Mouse (Mus musculus) cerebellum, postnatal 10 days (tissue): ENCODE measurements around the gene Igfbp7.
A peak's percentile ranks its signal among the peaks of the same experiment; 100 is the strongest.

Source experiments
- DNase-seq, 2 experiments: peaks; one replicate each; pipeline ENCODE4 v3.0.0; 2021; ENCODE audit warnings: mixed read lengths in 2 of 2

Gene Igfbp7

DNA sequence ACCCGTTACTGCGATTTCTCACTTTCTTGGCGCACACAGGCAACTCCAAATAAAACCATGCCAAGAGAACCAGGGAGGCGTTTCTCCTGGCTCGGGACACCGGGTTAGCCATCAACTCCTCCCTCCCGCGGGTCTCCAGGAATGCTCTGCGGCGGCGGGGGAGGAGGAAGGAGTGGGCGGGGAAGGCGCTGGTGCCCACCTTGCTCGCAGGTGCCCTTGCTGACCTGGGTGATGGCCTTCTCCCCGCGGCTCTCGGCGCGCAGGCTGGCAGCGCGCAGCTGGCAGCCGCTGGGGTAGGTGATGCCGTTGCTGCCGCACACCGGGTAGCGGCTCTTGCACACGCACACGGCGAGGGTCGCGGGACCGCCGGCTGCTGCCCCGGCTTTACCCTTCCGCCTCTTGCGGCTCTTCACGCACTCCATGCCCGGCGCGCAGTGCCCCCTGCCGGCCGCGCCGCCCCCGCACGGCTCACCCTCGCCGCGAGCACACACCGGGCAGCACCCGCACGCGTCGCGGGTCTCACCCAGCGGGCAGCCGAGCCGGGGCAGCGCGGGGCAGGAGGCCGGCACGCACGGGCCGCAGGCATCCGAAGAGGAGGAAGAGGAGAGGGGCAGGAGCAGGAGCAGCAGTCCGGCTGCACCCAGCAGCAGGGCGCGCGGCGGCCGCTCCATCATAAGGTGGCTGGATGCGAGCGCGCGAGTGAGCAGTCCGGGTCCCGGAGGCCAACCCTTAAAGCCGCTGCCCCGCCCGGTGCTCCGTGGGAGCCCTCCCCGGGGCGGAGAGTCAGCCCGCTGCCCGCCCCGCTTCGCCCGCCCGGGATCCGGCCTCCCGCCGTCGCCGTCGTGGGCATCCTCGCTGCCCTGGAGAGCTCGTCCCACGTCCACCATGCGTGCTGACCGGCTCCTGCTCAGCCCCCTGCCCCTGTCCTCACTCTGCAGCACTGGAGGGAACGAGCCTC is at the start of gene Igfbp7:
Gene Igfbp7 (minus strand): TSS at position 701 of the 958 bp plus-strand sequence.
- peak; percentile 79 to 80 for DNase-seq

DNA sequence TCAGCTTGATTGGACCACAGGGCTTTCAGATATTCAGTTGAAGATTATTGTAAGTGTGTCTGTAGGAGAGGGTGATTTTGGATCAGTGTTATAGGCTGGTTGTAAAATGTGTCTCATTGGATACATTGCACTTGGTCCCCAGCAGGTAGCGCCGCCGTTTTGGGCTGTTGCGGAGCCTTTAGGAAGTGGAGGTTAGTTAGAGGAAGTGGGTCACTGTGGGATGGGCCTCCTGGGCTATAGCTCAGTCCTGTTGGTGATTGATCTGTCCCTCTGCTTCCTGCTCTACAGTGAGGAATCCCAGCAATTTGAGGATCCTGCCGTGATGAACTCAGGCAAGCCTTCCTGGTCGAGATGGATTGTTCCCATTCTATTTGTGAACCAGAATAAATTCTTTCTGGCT is 44.3 kb upstream of the Igfbp7 start:
- no peak for DNase-seq

GRCm38 (mm10) chr5:77449531-77449930 is 41.7 kb upstream of the Igfbp7 start:
- no peak for DNase-seq

DNA sequence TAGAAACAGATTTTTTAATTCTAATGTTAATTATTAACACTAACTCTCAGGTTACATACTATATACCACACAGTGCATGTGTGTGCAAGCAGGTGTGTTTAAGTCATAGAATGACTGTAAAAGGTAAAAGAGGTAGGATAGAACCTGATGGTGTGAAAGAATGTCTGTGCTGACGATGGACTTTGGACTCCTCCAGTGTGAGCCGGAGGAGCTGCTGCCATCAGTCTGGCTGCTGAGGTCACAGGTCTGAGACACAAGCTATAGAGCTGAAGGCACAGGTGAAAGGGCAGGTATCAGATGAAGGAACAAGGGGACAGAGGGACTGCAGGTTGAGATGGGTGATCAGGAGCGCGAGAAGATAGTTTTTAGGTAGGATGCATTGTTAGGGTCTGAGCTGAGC is 37.6 kb upstream of the Igfbp7 start:
- no peak for DNase-seq

- no peak for DNase-seq
Observed at GRCm38 (mm10) chr5:77443889-77444573, 36.2 kb upstream of the Igfbp7 start.

DNA sequence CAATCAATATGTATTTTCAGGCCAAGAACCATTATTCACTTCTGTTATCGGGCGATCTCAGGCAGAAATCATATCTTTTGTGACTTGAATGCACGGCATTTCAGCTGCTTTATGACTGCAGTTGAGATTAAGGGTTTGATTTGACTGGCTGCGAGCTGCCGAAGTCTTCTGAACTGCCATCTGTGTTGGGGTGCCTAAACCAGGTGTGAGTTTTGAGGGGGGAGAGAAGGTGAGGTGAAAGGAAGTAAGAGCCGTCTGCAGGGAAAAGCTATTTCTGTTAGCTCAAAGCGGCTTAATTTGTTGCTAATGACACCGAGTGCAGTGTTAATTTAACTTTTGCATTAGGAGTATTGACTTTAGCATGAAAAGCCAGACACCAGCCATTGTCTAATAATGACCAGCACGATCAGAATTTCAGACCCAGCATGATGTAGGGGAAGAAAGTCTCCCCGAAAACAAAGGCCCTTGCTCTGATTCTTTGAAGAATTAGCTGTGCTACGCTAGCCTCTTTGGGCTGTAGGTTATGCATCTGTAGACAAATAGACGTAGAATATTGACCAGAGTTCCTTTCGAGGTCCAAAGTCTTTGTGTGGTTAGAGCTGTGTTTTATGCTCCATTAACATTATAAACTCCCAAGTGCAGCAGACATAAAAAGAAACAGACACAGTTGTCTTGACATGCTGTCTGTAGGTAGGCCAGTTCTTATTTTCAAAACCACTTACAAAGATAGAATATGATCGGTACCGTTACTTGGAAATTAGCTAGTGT is 35.2 kb upstream of the Igfbp7 start:
- no peak for DNase-seq

- DNase-seq = no peak
Observed at GRCm38 (mm10) chr5:77436308-77436707, 28.5 kb upstream of the Igfbp7 start.

DNA sequence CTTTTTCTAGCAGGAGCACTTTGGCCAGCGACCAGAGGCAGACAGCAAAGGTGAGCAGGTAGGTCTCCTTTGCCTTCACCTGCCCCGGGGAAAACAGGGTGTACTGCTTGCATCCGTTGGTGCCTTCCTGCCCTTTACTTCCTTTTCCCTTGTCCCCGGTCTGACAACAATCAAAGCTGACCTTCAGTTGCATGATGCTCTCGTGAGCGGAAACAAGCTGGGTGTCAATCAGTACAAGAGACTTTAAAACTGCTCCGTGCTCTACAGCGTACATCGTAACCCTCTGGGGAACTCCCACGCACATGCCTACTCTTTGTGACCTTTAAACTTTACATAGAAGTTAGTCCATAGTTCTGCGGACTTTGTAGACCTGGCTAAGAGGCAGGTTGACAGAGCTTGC is 26.2 kb upstream of the Igfbp7 start:
- DNase-seq = no peak

- DNase-seq = peak; percentile 43 to 50
Observed at GRCm38 (mm10) chr5:77433561-77433960, 25.7 kb upstream of the Igfbp7 start.

- DNase-seq = no peak
Observed at GRCm38 (mm10) chr5:77433119-77433518, 25.3 kb upstream of the Igfbp7 start.

- no peak for DNase-seq
Observed at GRCm38 (mm10) chr5:77432446-77432845, 24.6 kb upstream of the Igfbp7 start.

- no peak for DNase-seq
Observed at GRCm38 (mm10) chr5:77431068-77431467, 23.2 kb upstream of the Igfbp7 start.

DNA sequence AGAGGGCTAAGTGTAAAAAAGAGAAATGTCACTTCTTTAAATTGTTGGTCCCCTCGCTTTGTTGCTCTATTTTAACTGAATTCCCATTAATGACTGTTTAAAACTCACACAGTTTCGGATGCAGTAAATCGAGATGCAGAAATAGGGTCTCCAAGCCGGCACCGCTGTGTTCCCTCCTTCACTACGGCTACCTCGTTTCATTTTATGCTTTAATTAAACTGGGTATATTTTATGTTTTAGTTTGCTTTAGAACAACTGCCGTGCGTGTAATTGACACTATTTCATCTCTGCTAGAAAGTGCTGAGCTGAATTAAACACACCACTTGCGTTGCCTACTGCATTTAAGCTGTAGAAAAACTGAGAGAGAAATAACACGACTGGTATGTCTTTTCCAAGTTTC is 22.6 kb upstream of the Igfbp7 start:
- no peak for DNase-seq

DNA sequence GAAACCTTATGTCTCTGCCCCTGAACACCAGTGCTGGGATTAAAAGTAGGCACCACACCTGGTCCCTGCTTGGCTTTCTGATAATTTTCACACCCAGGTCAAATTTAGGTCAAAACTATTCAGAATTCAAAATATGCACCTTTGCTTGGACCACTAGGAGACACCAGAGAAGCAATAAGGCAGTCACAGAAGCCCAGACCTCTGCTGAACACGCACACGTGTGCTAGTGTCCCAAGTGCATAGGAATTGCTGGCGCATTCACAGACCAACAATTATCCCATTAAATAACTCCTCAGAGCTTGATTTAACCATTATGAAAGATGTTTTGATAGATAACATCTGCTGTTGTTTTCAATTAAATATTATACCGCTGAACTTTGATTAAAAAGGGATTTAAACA is 22.2 kb upstream of the Igfbp7 start:
- no peak for DNase-seq

GRCm38 (mm10) chr5:77428526-77428925 is 20.7 kb upstream of the Igfbp7 start:
- DNase-seq = peak; percentile 9 to 16

DNA sequence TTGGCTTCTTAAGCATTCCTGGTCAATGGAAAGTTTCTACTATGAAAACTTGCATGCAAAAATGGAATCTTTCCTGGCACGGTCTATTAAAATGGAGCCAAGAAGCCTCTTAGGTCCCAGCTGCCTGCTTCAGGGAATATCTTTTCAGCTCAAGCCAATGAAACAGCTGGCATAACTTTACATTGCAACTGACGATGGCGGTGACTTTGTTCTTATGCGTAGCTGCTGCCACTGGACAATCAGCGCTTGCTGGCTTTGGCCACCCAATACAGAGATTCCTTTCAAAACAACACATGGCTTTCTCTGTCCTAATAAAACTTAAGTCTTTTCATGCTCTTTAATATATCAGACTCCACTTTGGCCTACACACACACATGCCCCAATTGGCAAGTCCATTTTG is 20.1 kb upstream of the Igfbp7 start:
- DNase-seq = no peak

DNA sequence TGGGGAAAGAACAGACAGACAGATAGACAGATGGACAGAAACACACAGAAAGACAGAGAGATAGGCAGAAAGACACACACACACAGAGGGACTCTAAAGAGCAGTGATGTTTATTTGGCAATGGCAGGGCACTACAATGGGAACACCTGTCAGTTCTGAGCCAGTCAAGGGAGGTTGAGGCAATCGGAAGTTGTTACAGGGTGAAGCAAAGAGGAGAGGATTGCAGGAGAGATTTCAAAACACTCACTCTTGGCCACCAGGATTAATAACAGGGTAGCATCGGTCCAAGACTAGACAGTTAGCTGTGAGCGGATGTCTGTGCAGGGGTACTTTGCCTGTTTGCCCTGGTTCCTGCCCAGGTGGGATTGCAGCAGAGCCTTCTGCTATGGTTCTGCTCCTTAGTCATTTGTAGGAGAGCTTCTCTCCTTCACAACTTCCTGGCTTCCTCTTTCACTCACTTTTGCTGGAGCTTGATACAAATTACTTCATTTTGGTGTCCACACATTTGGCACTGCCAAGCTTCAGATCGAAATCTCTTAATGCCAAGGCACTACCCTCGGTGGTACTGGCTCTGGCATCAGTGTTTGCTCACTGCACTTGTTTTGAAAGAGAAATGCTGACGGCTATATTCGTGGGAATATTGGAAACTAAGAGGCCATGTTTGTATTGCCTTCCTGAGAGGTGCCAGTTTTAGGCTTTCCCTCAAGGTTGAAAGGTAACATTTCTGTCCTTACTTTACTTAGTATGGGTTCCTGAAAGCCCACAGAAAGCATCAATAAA is 18.1 kb upstream of the Igfbp7 start:
- no peak for DNase-seq

GRCm38 (mm10) chr5:77419537-77419936 is 11.7 kb upstream of the Igfbp7 start:
- DNase-seq = peak in 1 of 2 experiments; percentile 17

GRCm38 (mm10) chr5:77416058-77416457 is 8.2 kb upstream of the Igfbp7 start:
- peak; percentile 22 to 23 for DNase-seq

- DNase-seq = no peak
Observed at GRCm38 (mm10) chr5:77408530-77408929, 689 bp upstream of the Igfbp7 start.

DNA sequence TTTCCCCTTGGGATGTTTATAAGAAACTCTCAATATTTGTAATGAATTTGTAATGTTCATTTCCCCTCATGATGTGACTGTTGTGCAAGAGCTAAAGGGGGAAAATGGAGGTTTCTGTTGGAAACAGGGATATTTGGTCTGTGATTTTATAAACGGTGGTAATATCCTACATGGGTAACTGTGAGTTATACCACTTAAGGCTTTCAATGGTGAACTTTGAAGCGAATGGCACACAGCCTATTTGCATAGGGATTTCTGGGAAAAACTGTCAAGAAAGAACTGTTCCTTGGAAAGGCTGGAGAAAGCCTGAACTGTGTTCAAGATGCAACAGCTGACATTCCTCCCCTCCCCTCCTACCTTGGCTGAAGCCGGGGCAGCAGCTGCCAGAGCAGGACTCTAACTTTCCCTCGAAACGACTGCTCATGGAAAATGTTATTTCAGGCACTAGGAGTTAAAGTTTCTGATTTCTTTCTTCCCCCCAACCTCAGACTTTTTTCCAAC is 1.4 kb downstream of the Igfbp7 start:
- peak; percentile 11 to 25 for DNase-seq

- no peak for DNase-seq
Observed at GRCm38 (mm10) chr5:77405455-77406057, 2.3 kb downstream of the Igfbp7 start.
